Mouse (Mus musculus) limb, embryonic 14.5 days (tissue): ENCODE results near the gene Sema5a. TPM values are rescaled to one million over a fixed set of nuclear protein-coding genes. Genes with fewer than 3 reads are reported as not detected.

Experiments
- ATAC-seq: fragments of 200-750 bp; cut with Nextera tagmentation; 2 replicates; pipeline ENCODE4 v1.8.0; 2017; ENCODE audit warnings: low read depth, moderate number of reproducible peaks, moderate TSS enrichment; ENCODE audit not compliant: low FRiP score
- DNase-seq: peaks from one replicate; pipeline ENCODE4 v3.0.0-alpha.2; 2015; ENCODE audit warnings: low spot score
- H3K27ac ChIP-seq: fragments of 300-500 bp; sonication (generic); replicated peaks from 2 replicates; pipeline ENCODE4 v1.5.1; 2014; ENCODE audit warnings: low read depth, mild to moderate bottlenecking, low read length, moderate library complexity, mixed read lengths
- H3K27me3 ChIP-seq: fragments of 300-500 bp; sonication (generic); 2 replicates; pipeline ENCODE4 v1.6.1; 2014; ENCODE audit warnings: low read length, mixed read lengths; ENCODE audit not compliant: control insufficient read depth, insufficient read depth
- H3K36me3 ChIP-seq: fragments of 300-500 bp; sonication (generic); 2 replicates; pipeline ENCODE4 v1.6.1; 2014; ENCODE audit warnings: mild to moderate bottlenecking, low read length, moderate library complexity, mixed read lengths; ENCODE audit not compliant: control insufficient read depth, insufficient read depth
- H3K4me1 ChIP-seq: fragments of 300-500 bp; sonication (generic); 2 replicates; pipeline ENCODE4 v1.6.1; 2014; ENCODE audit warnings: antibody characterized with exemption, low read length, mixed read lengths; ENCODE audit not compliant: control insufficient read depth, insufficient read depth
- H3K4me2 ChIP-seq: fragments of 300-500 bp; sonication (generic); replicated peaks from 2 replicates; pipeline ENCODE4 v1.6.1; 2014; ENCODE audit warnings: low read depth, mild to moderate bottlenecking, low read length, moderate library complexity; ENCODE audit not compliant: severe bottlenecking
- H3K4me3 ChIP-seq: fragments of 300-500 bp; sonication (generic); replicated peaks from 2 replicates; pipeline ENCODE4 v1.5.1; 2014; ENCODE audit warnings: low read length
- H3K9ac ChIP-seq: fragments of 300-500 bp; sonication (generic); 2 replicates; pipeline ENCODE4 v1.6.1; 2014; ENCODE audit warnings: mild to moderate bottlenecking, low read depth, low read length, moderate library complexity; ENCODE audit not compliant: severe bottlenecking
- H3K9me3 ChIP-seq: fragments of 300-500 bp; sonication (generic); 2 replicates; pipeline ENCODE4 v1.6.1; 2016; ENCODE audit warnings: low read length; ENCODE audit not compliant: control insufficient read depth
- POLR2A ChIP-seq: fragments of 200-500 bp; IDR thresholded peaks from 2 replicates; pipeline ENCODE4 v1.8.0; 2012; ENCODE audit warnings: inconsistent platforms, mild to moderate bottlenecking, moderate library complexity, borderline replicate concordance; ENCODE audit not compliant: insufficient read depth, insufficient read length; ENCODE audit errors: extremely low read depth
- WGBS: fragments of 180-500 bp; shearing (Covaris S2); extraction: QIAGEN DNeasy Blood & Tissue Kit; methylation state at CpG from one replicate; pipeline ENCODE4 v1.1.7; 2014; 5-methylcytosine and 5-hydroxymethylcytosine counted together
- polyA plus RNA-seq, 2 experiments: library from polyadenylated mRNA; depleted of rRNA in 1 of 2; stranded (reverse) in 1 of 2; unstranded in 1 of 2; fragments of >200 nt; fragmentation: Nextera tagmentation in 1 of 2; extraction: Ambion mirVana in 1 of 2; gene quantifications; 2 replicates each; pipeline versions ENCODE4 v1.2.1 to v1.2.3; 2012 to 2014

Sema5a gene
- polyA plus RNA-seq, 2 experiments, result 33.0 to 36.6 TPM

- Histone ChIP-seq H3K9me3 (no peaks in the 10 kb centered on the region), H3K27me3 (no peaks in the 10 kb centered on the region), H3K4me3 (no peak overlapping the region), H3K4me2 (no peak overlapping the region), H3K27ac (no peak overlapping the region), H3K9ac (no peak overlapping the region), H3K36me3 (no peaks in the 10 kb centered on the region), H3K4me1 (0 out of 2 replicates have a peak, but pooled peaks cover 3% of the 10 kb centered on the region)
- DNase-seq, result no peak
- WGBS, result 75% methylated on average over 5 of the region's 5 CpGs
- TF ChIP-seq POLR2A, result no peak
- ATAC-seq, result no peak
Measured at GRCm38 (mm10) chr15:32322455-32323220, 78.0 kb downstream of the Sema5a start.

GRCm38 (mm10) chr15:32323224-32323623, 78.6 kb downstream of the Sema5a start:
- 0 out of 2 replicates have a peak, but pooled peaks cover 4% of the 10 kb centered on the region for H3K4me1 ChIP-seq
- TF ChIP-seq POLR2A, result no peak
- H3K36me3 ChIP-seq, result no peaks in the 10 kb centered on the region
- 91% methylated on average over 4 of the region's 4 CpGs for WGBS
- DNase-seq (no peak), ATAC-seq (no peak)
- H3K27ac ChIP-seq, result no peak overlapping the region
- no peaks in the 10 kb centered on the region for H3K9me3 ChIP-seq
- no peaks in the 10 kb centered on the region for H3K27me3 ChIP-seq
- no peak overlapping the region for H3K9ac ChIP-seq
- no peak overlapping the region for H3K4me2 ChIP-seq
- H3K4me3 ChIP-seq, result no peak overlapping the region

- ATAC-seq, result no peak
- H3K27ac ChIP-seq, result no peak overlapping the region
- H3K4me1 ChIP-seq, result peaks cover 12% of the 10 kb centered on the region; the same call in 1 of the 2 replicates
- H3K9me3 ChIP-seq, result no peaks in the 10 kb centered on the region
- H3K9ac ChIP-seq, result no peak overlapping the region
- WGBS, result 21% methylated on average over 7 of the region's 7 CpGs
- no peak for TF ChIP-seq POLR2A
- H3K36me3 ChIP-seq, result no peaks in the 10 kb centered on the region
- no peak overlapping the region for H3K4me3 ChIP-seq
- H3K27me3 ChIP-seq, result no peaks in the 10 kb centered on the region
- no peak overlapping the region for H3K4me2 ChIP-seq
- DNase-seq, result no peak
Measured at GRCm38 (mm10) chr15:32324105-32324504, 79.5 kb downstream of the Sema5a start.

GRCm38 (mm10) chr15:32328370-32329004, 83.9 kb downstream of the Sema5a start:
- Histone ChIP-seq H3K9me3 (no peaks in the 10 kb centered on the region), H3K36me3 (no peaks in the 10 kb centered on the region), H3K4me2 (no peak overlapping the region), H3K27ac (no peak overlapping the region), H3K27me3 (no peaks in the 10 kb centered on the region), H3K4me3 (no peak overlapping the region), H3K4me1 (peaks cover 17% of the 10 kb centered on the region; the same call in 1 of the 2 replicates), H3K9ac (no peak overlapping the region)
- TF ChIP-seq POLR2A, result no peak
- 39% methylated on average over 4 of the region's 4 CpGs for WGBS
- ATAC-seq (0 out of 2 replicates have a peak, but pooled peaks have one; percentile 12), DNase-seq (no peak)

- ATAC-seq (no peak), DNase-seq (no peak)
- Histone ChIP-seq H3K27me3 (no peaks in the 10 kb centered on the region), H3K4me1 (peaks cover 22% of the 10 kb centered on the region), H3K4me3 (no peak overlapping the region), H3K4me2 (no peak overlapping the region), H3K9me3 (no peaks in the 10 kb centered on the region), H3K27ac (0 out of 2 replicates have a peak overlapping the region, but pooled peaks have one; percentile 2), H3K36me3 (no peaks in the 10 kb centered on the region), H3K9ac (no peak overlapping the region)
- 52% methylated on average over 10 of the region's 10 CpGs for WGBS
- TF ChIP-seq POLR2A, result no peak
Measured at GRCm38 (mm10) chr15:32329670-32330330, 85.2 kb downstream of the Sema5a start.
